Mouse (Mus musculus) heart, postnatal 0 days (tissue): ENCODE measurements around the gene Plch1. TPM values are rescaled to one million over a fixed set of nuclear protein-coding genes. Genes with fewer than 3 reads are reported as not detected.

Experiments used
- ATAC-seq: fragments of 200-750 bp; cut with Nextera tagmentation; 2 replicates; pipeline ENCODE4 v1.8.0; 2017; ENCODE audit warnings: low read depth, moderate number of reproducible peaks, moderate library complexity; ENCODE audit not compliant: insufficient read depth
- DNase-seq: peaks from one replicate; pipeline ENCODE4 v3.0.0-alpha.2; 2016; ENCODE audit warnings: low spot score
- H3K27ac ChIP-seq: fragments of 300-500 bp; sonication (generic); 2 replicates; pipeline ENCODE4 v1.5.1; 2014; ENCODE audit warnings: low read depth, mild to moderate bottlenecking
- H3K27me3 ChIP-seq: fragments of 300-500 bp; sonication (generic); 2 replicates; pipeline ENCODE4 v1.6.1; 2014; ENCODE audit warnings: low read length, mixed read lengths; ENCODE audit not compliant: control insufficient read depth, insufficient read depth
- H3K36me3 ChIP-seq: fragments of 300-500 bp; sonication (generic); replicated peaks from 2 replicates; pipeline ENCODE4 v1.6.1; 2014; ENCODE audit warnings: low read length, mixed read lengths; ENCODE audit not compliant: control insufficient read depth, insufficient read depth
- H3K4me1 ChIP-seq: fragments of 300-500 bp; sonication (generic); 2 replicates; pipeline ENCODE4 v1.6.1; 2014; ENCODE audit warnings: antibody characterized with exemption; ENCODE audit not compliant: control insufficient read depth, insufficient read depth
- H3K4me2 ChIP-seq: fragments of 300-500 bp; sonication (generic); 2 replicates; pipeline ENCODE4 v1.6.1; 2014; ENCODE audit warnings: low read depth, mild to moderate bottlenecking, low read length, moderate library complexity
- H3K4me3 ChIP-seq: fragments of 300-500 bp; sonication (generic); 2 replicates; pipeline ENCODE4 v1.5.1; 2014; ENCODE audit warnings: low read depth, low read length
- H3K9ac ChIP-seq: fragments of 300-500 bp; sonication (generic); replicated peaks from 2 replicates; pipeline ENCODE4 v1.6.1; 2014; ENCODE audit warnings: low read depth, low read length, mixed read lengths
- H3K9me3 ChIP-seq: fragments of 300-500 bp; sonication (generic); replicated peaks from 2 replicates; pipeline ENCODE4 v1.6.1; 2016; ENCODE audit warnings: low read length; ENCODE audit not compliant: control insufficient read depth
- CTCF ChIP-seq: IDR thresholded peaks from 2 replicates; pipeline ENCODE4 v1.5.1; 2016; ENCODE audit warnings: antibody characterized with exemption, control low read depth, low read depth
- EP300 ChIP-seq: IDR thresholded peaks from 2 replicates; pipeline ENCODE4 v1.6.1; 2016; ENCODE audit warnings: antibody characterized with exemption, low read depth
- WGBS: fragments of 180-500 bp; shearing (Covaris S2); extraction: QIAGEN DNeasy Blood & Tissue Kit; methylation state at CpG from one replicate; pipeline ENCODE4 v1.1.7; 2014; 5-methylcytosine and 5-hydroxymethylcytosine counted together
- polyA plus RNA-seq: library from polyadenylated mRNA; unstranded; fragments of >200 nt; fragmentation: Nextera tagmentation; extraction: Ambion mirVana; gene quantifications from 2 replicates; pipeline ENCODE4 v1.2.1, GENCODE M21; 2015
- total RNA-seq: library from RNA; depleted of rRNA; stranded (reverse); fragments of >200 nt; gene quantifications from 2 replicates; pipeline ENCODE4 v1.2.3, GENCODE M21; 2014; ENCODE audit warnings: low replicate concordance; rRNA removed

Plch1 gene
- total and polyA plus RNA-seq, 2 experiments from 2014 or later, result 0.14 TPM; not detected in 1

DNA sequence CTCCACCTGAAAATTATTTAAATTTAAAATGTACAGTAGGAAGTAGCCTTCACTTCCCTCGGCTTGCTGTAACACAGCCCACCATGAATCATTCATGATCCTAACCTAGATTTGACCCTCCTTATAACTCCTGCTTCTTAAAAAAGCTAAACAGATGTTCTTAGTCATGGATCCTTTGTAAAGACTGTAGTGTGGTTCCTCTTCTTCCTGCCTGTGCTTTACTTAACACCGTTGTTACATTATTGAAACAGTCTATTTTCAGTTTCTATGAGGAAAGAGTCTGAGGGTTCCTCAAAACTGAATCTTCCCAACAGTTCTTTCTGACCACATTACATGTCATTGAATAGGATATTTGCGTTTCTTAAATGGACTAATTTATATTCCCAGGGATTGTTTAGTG, 234.0 kb downstream of the Plch1 start:
- Histone ChIP-seq H3K9ac (no peak overlapping the region), H3K4me2 (no peak overlapping the region), H3K4me3 (no peak overlapping the region), H3K36me3 (no peaks in the 10 kb centered on the region), H3K4me1 (no peaks in the 10 kb centered on the region), H3K27me3 (no peaks in the 10 kb centered on the region), H3K27ac (no peak overlapping the region), H3K9me3 (no peaks in the 10 kb centered on the region)
- WGBS, result 66% methylated on average over 3 of the region's 3 CpGs
- no peak for DNase-seq
- ATAC-seq, result no peak
- TF ChIP-seq EP300, result no peak
- TF ChIP-seq CTCF, result no peak

DNA sequence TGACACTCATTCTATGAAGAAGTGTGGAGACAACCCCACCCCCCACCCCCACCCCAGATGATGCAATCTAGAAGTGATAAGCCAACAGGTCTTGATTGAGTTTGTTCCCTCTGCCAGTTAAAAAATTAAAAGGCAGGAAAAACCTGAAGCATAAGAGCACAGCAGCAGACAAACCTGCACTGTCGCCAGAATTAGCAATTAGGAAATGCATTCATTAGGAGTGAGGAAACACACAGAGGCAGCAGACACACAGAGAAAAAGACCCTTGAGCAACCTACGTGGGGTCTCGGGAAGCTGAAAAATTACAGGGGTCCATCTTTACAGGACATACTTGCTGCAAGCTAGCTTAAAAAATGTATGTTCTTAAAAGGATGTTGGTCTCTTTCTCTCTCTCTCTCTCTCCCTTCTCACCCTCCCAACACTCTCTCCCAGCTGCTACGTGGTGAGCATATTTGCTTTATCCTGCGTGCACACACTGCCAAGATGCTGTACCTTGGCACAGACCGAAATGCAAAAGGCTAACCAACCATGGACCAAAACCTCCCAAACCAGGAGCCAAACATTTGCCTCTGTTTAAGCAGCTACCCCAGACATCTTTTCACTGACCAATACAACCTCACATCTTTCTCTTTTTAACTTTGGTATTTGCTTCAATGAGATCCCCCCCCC, 234.6 kb downstream of the Plch1 start:
- Histone ChIP-seq H3K4me1 (no peaks in the 10 kb centered on the region), H3K4me2 (no peak overlapping the region), H3K9me3 (no peaks in the 10 kb centered on the region), H3K27me3 (no peaks in the 10 kb centered on the region), H3K9ac (no peak overlapping the region), H3K27ac (no peak overlapping the region), H3K36me3 (no peaks in the 10 kb centered on the region), H3K4me3 (no peak overlapping the region)
- ATAC-seq (no peak), DNase-seq (no peak)
- no peak for TF ChIP-seq CTCF
- no peak for TF ChIP-seq EP300
- WGBS, result 66% methylated on average over 6 of the region's 6 CpGs

Other genes with a start within 250 kb of the Plch1 start
- 2.4 and 3.1 TPM in 2 replicates for gene E130311K13Rik, start 30.0 kb upstream of the Plch1 start, total RNA-seq
- 6.0 and 7.3 TPM in 2 replicates for gene E130311K13Rik, start 30.0 kb upstream of the Plch1 start, polyA plus RNA-seq
- gene Slc33a1, start 65.3 kb upstream of the Plch1 start, total RNA-seq, result 24.0 and 31.9 TPM in 2 replicates
- gene Slc33a1, start 65.3 kb upstream of the Plch1 start, polyA plus RNA-seq, result 9.4 TPM in 2 replicates
- gene Gmps, start 76.6 kb upstream of the Plch1 start, total RNA-seq, result 19.0 and 20.9 TPM in 2 replicates
- 26.4 and 27.4 TPM in 2 replicates for gene Gmps, start 76.6 kb upstream of the Plch1 start, polyA plus RNA-seq
- gene Vmn2r1, start 182.1 kb upstream of the Plch1 start, total RNA-seq, result not detected in 2 replicates
- 0.03 and 0.04 TPM in 2 replicates for gene Vmn2r1, start 182.1 kb upstream of the Plch1 start, polyA plus RNA-seq
- not detected in 2 replicates for gene Vmn2r2, start 242.5 kb upstream of the Plch1 start, total RNA-seq
- gene Vmn2r2, start 242.5 kb upstream of the Plch1 start, polyA plus RNA-seq, result not detected in 2 replicates